Mouse (Mus musculus) hindbrain, postnatal 0 days (tissue): ENCODE results near the gene Rasd2. TPM values are rescaled to one million over a fixed set of nuclear protein-coding genes. Genes with fewer than 3 reads are reported as not detected.

Experiments used
- ATAC-seq: fragments of 200-750 bp; cut with Nextera tagmentation; 2 replicates; pipeline ENCODE4 v1.8.0; 2017; ENCODE audit warnings: mild to moderate bottlenecking, moderate TSS enrichment, moderate library complexity
- DNase-seq: peaks from one replicate; pipeline ENCODE4 v3.0.0-alpha.2; 2015; ENCODE audit warnings: low spot score
- H3K27ac ChIP-seq: fragments of 300-500 bp; sonication (generic); 2 replicates; pipeline ENCODE4 v1.5.1; 2014; ENCODE audit warnings: mild to moderate bottlenecking
- H3K27me3 ChIP-seq: fragments of 300-500 bp; sonication (generic); 2 replicates; pipeline ENCODE4 v1.6.1; 2014; ENCODE audit warnings: low read length, mixed read lengths; ENCODE audit not compliant: insufficient read depth
- H3K36me3 ChIP-seq: fragments of 300-500 bp; sonication (generic); 2 replicates; pipeline ENCODE4 v1.6.1; 2014; ENCODE audit warnings: low read length, mixed read lengths; ENCODE audit not compliant: insufficient read depth
- H3K4me1 ChIP-seq: fragments of 300-500 bp; sonication (generic); 2 replicates; pipeline ENCODE4 v1.6.1; 2014; ENCODE audit warnings: antibody characterized with exemption, low read length, mixed read lengths; ENCODE audit not compliant: insufficient read depth
- H3K4me2 ChIP-seq: fragments of 300-500 bp; sonication (generic); 2 replicates; pipeline ENCODE4 v1.6.1; 2014; ENCODE audit warnings: low read depth, mild to moderate bottlenecking, low read length, moderate library complexity, mixed read lengths
- H3K4me3 ChIP-seq: fragments of 300-500 bp; sonication (generic); 2 replicates; pipeline ENCODE4 v1.5.1; 2014; ENCODE audit warnings: low read length
- H3K9ac ChIP-seq: fragments of 300-500 bp; sonication (generic); replicated peaks from 2 replicates; pipeline ENCODE4 v1.6.1; 2014; ENCODE audit warnings: mild to moderate bottlenecking, low read length, moderate library complexity, mixed read lengths
- H3K9me3 ChIP-seq: fragments of 300-500 bp; sonication (generic); 2 replicates; pipeline ENCODE4 v1.6.1; 2016; ENCODE audit warnings: low read length, mixed read lengths
- CTCF ChIP-seq: IDR thresholded peaks from 2 replicates; pipeline ENCODE4 v1.5.1; 2016; ENCODE audit warnings: antibody characterized with exemption, control low read depth, low read depth
- WGBS: fragments of 180-500 bp; shearing (Covaris S2); extraction: QIAGEN DNeasy Blood & Tissue Kit; methylation state at CpG from one replicate; pipeline ENCODE4 v1.1.7; 2014; 5-methylcytosine and 5-hydroxymethylcytosine counted together
- polyA plus RNA-seq: library from polyadenylated mRNA; unstranded; fragments of >200 nt; fragmentation: Nextera tagmentation; extraction: Ambion mirVana; gene quantifications from 2 replicates; pipeline ENCODE4 v1.2.1, GENCODE M21; 2015
- total RNA-seq: library from RNA; depleted of rRNA; stranded (reverse); fragments of >200 nt; gene quantifications from 2 replicates; pipeline ENCODE4 v1.2.3, GENCODE M21; 2014; rRNA removed

Rasd2 gene
- total and polyA plus RNA-seq, 2 experiments from 2014 or later: 3.6 to 9.5 TPM

DNA sequence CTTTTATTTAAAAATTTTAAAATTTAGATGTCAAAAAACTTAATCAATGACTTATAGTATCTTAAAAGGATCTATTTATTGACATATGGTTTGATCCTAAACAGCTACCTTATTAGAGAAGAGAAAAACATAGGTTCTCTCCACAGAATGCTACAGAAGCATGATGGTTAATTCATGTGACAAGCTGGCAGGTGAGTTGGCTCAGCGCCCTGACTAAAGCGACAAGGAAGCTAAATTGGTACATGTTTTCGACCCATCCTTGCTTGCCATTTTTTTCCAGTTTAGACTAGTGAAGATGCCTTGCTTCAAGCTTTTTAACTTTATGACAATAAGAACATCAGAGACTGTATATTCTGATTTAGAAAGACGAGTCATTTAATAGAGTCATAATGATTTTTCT lies 35.4 kb downstream of the Rasd2 start:
- no peak for TF ChIP-seq CTCF
- no peaks in the 10 kb centered on the region for H3K36me3 ChIP-seq
- H3K27me3 ChIP-seq: no peaks in the 10 kb centered on the region
- DNase-seq (no peak), ATAC-seq (no peak)
- H3K4me3 ChIP-seq: no peak overlapping the region
- H3K4me2 ChIP-seq: no peak overlapping the region
- peaks cover 6% of the 10 kb centered on the region for H3K9me3 ChIP-seq
- no peak overlapping the region for H3K9ac ChIP-seq
- 85% methylated on average over 4 of the region's 4 CpGs for WGBS
- no peaks in the 10 kb centered on the region for H3K4me1 ChIP-seq
- H3K27ac ChIP-seq: no peak overlapping the region

DNA sequence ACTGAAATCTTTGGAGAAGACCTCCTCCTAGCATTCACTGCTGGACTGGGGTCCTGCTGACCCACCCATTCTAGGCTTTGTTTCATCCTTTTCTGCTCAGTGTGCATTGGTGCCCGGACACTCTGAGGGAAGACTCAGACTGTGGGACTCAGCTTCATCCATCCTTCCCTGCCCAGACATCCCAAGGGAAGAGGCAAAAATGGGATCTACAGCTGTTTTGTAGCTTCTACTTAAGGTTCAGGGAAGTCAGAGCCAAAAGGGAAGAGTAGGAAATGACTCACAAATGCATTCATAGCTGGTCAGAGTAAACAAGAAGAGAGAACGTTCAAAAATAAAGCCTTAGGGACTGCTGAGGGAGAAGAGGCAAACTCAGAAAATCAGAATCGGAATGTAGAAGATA lies 40.3 kb downstream of the Rasd2 start:
- ATAC-seq (no peak), DNase-seq (no peak)
- Histone ChIP-seq H3K9ac (no peak overlapping the region), H3K27me3 (no peaks in the 10 kb centered on the region), H3K4me2 (no peak overlapping the region), H3K9me3 (no peaks in the 10 kb centered on the region), H3K4me1 (no peaks in the 10 kb centered on the region), H3K27ac (no peak overlapping the region), H3K36me3 (no peaks in the 10 kb centered on the region), H3K4me3 (no peak overlapping the region)
- WGBS: 85% methylated on average over 3 of the region's 3 CpGs
- TF ChIP-seq CTCF: no peak

DNA sequence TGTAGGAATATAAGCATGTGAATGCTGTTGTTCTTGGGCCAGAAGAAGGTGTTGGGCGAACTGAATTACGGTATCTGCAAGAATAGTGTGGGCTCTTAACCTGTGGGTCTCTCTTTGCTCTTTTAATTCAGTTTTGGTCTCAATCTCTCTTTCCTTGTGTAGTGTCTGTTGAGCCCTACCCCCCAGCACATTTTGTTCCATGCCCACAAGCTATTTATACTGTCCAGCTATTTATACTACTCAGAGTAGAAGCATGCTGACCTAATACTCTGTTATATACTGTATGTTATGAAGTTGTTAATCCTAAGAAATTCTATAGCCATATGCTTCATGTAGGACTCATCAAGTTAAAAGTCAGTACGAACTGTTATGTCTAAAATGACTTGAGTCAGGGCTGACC lies 41.9 kb downstream of the Rasd2 start:
- WGBS: 94% methylated on average over 3 of the region's 3 CpGs
- no peak overlapping the region for H3K4me3 ChIP-seq
- H3K27ac ChIP-seq: no peak overlapping the region
- DNase-seq: no peak
- no peak overlapping the region for H3K4me2 ChIP-seq
- no peaks in the 10 kb centered on the region for H3K4me1 ChIP-seq
- no peak for ATAC-seq
- no peaks in the 10 kb centered on the region for H3K27me3 ChIP-seq
- no peaks in the 10 kb centered on the region for H3K9me3 ChIP-seq
- TF ChIP-seq CTCF: no peak
- H3K36me3 ChIP-seq: no peaks in the 10 kb centered on the region
- no peak overlapping the region for H3K9ac ChIP-seq

DNA sequence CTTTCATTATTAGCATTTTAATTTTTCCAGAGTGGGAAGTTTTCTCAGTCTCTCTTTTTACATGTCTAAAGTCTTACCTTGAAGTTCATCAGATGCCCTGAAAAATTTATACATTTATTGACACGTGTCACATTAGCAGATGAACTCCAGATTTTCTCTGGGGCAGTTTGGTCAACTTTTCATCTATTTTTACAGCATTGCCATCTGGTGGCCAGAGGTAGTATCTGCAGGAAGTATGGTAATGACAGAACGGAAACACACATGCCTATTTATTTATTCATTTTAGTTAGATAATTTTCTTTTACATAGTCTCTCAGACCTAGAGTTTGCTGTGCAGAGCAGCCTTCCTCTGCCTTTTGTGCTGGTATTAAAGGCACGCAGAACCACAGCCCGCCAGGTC lies 58.4 kb downstream of the Rasd2 start:
- peak; percentile 25 for DNase-seq
- Histone ChIP-seq H3K27ac (no peak overlapping the region), H3K4me2 (no peak overlapping the region), H3K27me3 (no peaks in the 10 kb centered on the region), H3K9me3 (no peaks in the 10 kb centered on the region), H3K4me3 (no peak overlapping the region), H3K36me3 (no peaks in the 10 kb centered on the region), H3K9ac (no peak overlapping the region), H3K4me1 (no peaks in the 10 kb centered on the region)
- ATAC-seq: no peak
- peak; percentile 67 for TF ChIP-seq CTCF
- WGBS: 37% methylated on average over 4 of the region's 4 CpGs

Other genes with a start within 250 kb of the Rasd2 start
- gene Hmgxb4, start 220.6 kb upstream of the Rasd2 start, total RNA-seq: 29.7 and 66.9 TPM in 2 replicates
- gene Hmgxb4, start 220.6 kb upstream of the Rasd2 start, polyA plus RNA-seq: 24.7 and 30.0 TPM in 2 replicates
- 45.9 and 55.0 TPM in 2 replicates for gene Tom1, start 180.2 kb upstream of the Rasd2 start, total RNA-seq
- gene Tom1, start 180.2 kb upstream of the Rasd2 start, polyA plus RNA-seq: 48.2 and 49.2 TPM in 2 replicates
- gene Hmox1, start 120.3 kb upstream of the Rasd2 start, total RNA-seq: 12.1 and 14.6 TPM in 2 replicates
- gene Hmox1, start 120.3 kb upstream of the Rasd2 start, polyA plus RNA-seq: 16.2 and 21.3 TPM in 2 replicates
- gene Mcm5, start 104.4 kb upstream of the Rasd2 start, total RNA-seq: 41.0 and 43.0 TPM in 2 replicates
- gene Mcm5, start 104.4 kb upstream of the Rasd2 start, polyA plus RNA-seq: 27.7 and 28.4 TPM in 2 replicates
- gene Gm10358, start 192.6 kb downstream of the Rasd2 start, total RNA-seq: 1.6 and 2.7 TPM in 2 replicates
- gene Gm10358, start 192.6 kb downstream of the Rasd2 start, polyA plus RNA-seq: 0.20 TPM in 1 of 2 replicates, not detected in the other
- gene Iqcm, start 234.8 kb downstream of the Rasd2 start, total RNA-seq: 0.16 TPM in 1 of 2 replicates, not detected in the other
- gene Iqcm, start 234.8 kb downstream of the Rasd2 start, polyA plus RNA-seq: 0.18 and 0.21 TPM in 2 replicates